Mouse (Mus musculus) olfactory bulb, adult 2 months (tissue): ENCODE measurements around the gene Gm5148.

Experiments used
- CTCF ChIP-seq: fragments of 200-500 bp; IDR thresholded peaks from 2 replicates; pipeline ENCODE4 v1.5.1; 2012; ENCODE audit warnings: low read depth, mild to moderate bottlenecking, low read length, moderate library complexity; ENCODE audit not compliant: insufficient read depth
- POLR2A ChIP-seq: fragments of 200-500 bp; IDR thresholded peaks from 2 replicates; pipeline ENCODE4 v1.6.1; 2012; ENCODE audit warnings: mild to moderate bottlenecking, low read depth, low read length, moderate library complexity; ENCODE audit not compliant: insufficient read depth

- TF ChIP-seq CTCF (no peak), POLR2A (no peak)
These were observed 23.9 kb upstream of the Gm5148 start for GRCm38 (mm10) chr3:37748002-37748733.
